Mouse (Mus musculus) forebrain, embryonic 12.5 days (tissue): Measurements from ENCODE around the gene Gm11237. TPM values are rescaled to one million over a fixed set of nuclear protein-coding genes. Genes with fewer than 3 reads are reported as not detected.
A peak's percentile ranks its signal among the peaks of the same experiment; 100 is the strongest.
"Not testable (repeated sequence)": the region's sequence is repeated elsewhere in the genome, so short reads cannot be mapped to it uniquely, and the experiment has no call there.

Experiments
- ATAC-seq: fragments of 200-750 bp; cut with Nextera tagmentation; 2 replicates; pipeline ENCODE4 v1.8.0; 2017; ENCODE audit warnings: moderate TSS enrichment; ENCODE audit not compliant: low FRiP score
- H3K27ac ChIP-seq: fragments of 300-500 bp; sonication (generic); 2 replicates; pipeline ENCODE4 v1.5.1; 2016; ENCODE audit warnings: mild to moderate bottlenecking
- H3K27me3 ChIP-seq: fragments of 300-500 bp; sonication (generic); 2 replicates; pipeline ENCODE4 v1.6.1; 2016; ENCODE audit warnings: mild to moderate bottlenecking
- H3K36me3 ChIP-seq: fragments of 300-500 bp; sonication (generic); replicated peaks from 2 replicates; pipeline ENCODE4 v1.6.1; 2016; ENCODE audit warnings: mild to moderate bottlenecking
- H3K4me1 ChIP-seq: fragments of 300-500 bp; sonication (generic); 2 replicates; pipeline ENCODE4 v1.6.1; 2016
- H3K4me2 ChIP-seq: fragments of 300-500 bp; sonication (generic); 2 replicates; pipeline ENCODE4 v1.6.1; 2016; ENCODE audit warnings: mild to moderate bottlenecking, moderate library complexity
- H3K4me3 ChIP-seq: fragments of 300-500 bp; sonication (generic); replicated peaks from 2 replicates; pipeline ENCODE4 v1.5.1; 2016; ENCODE audit warnings: mild to moderate bottlenecking
- H3K9ac ChIP-seq: fragments of 300-500 bp; sonication (generic); 2 replicates; pipeline ENCODE4 v1.6.1; 2016; ENCODE audit warnings: mild to moderate bottlenecking
- H3K9me3 ChIP-seq: fragments of 300-500 bp; sonication (generic); 2 replicates; pipeline ENCODE4 v1.6.1; 2016
- WGBS: fragments of 180-500 bp; shearing (Covaris S2); methylation state at CpG from one replicate; pipeline ENCODE4 v1.1.7; 2016; 5-methylcytosine and 5-hydroxymethylcytosine counted together
- polyA plus RNA-seq: library from polyadenylated mRNA; unstranded; fragments of >200 nt; fragmentation: Nextera tagmentation; extraction: Ambion mirVana; gene quantifications from 2 replicates; pipeline ENCODE4 v1.2.1, GENCODE M21; 2016

The Gm11237 gene
- not detected in 2 replicates for polyA plus RNA-seq

- H3K9me3 ChIP-seq, H3K27ac ChIP-seq, H3K4me2 ChIP-seq, H3K9ac ChIP-seq, H3K27me3 ChIP-seq, H3K4me3 ChIP-seq, H3K4me1 ChIP-seq, ATAC-seq, H3K36me3 ChIP-seq: not testable (repeated sequence)
- WGBS = no CpG with 5 or more reads among the region's 3 CpGs
These were observed at the start of gene Gm11237 for GRCm38 (mm10) chr4:73622684-73623083. Gene Gm11237 (plus strand): TSS chr4:73622984.

GRCm38 (mm10) chr4:73599248-73599647 is 23.5 kb upstream of the Gm11237 start:
- Histone ChIP-seq H3K4me1 (no peaks in the 10 kb centered on the region), H3K9me3 (no peaks in the 10 kb centered on the region), H3K9ac (no peak overlapping the region), H3K36me3 (no peaks in the 10 kb centered on the region), H3K4me3 (no peak overlapping the region), H3K27ac (no peak overlapping the region), H3K27me3 (no peaks in the 10 kb centered on the region), H3K4me2 (no peak overlapping the region)
- WGBS = 7% methylated on average over 3 of the region's 3 CpGs
- peak; percentile 82; the same call in 1 of the 2 replicates for ATAC-seq

GRCm38 (mm10) chr4:73607581-73607980 is 15.2 kb upstream of the Gm11237 start, which contains the start of gene Gm11238:
Gene Gm11238 (plus strand): TSS chr4:73607881.
- ATAC-seq, H3K9ac ChIP-seq, H3K4me3 ChIP-seq, H3K27ac ChIP-seq, H3K4me2 ChIP-seq, H3K36me3 ChIP-seq, H3K4me1 ChIP-seq, H3K27me3 ChIP-seq, H3K9me3 ChIP-seq: not testable (repeated sequence)
- WGBS = no CpG with 5 or more reads among the region's 3 CpGs

DNA sequence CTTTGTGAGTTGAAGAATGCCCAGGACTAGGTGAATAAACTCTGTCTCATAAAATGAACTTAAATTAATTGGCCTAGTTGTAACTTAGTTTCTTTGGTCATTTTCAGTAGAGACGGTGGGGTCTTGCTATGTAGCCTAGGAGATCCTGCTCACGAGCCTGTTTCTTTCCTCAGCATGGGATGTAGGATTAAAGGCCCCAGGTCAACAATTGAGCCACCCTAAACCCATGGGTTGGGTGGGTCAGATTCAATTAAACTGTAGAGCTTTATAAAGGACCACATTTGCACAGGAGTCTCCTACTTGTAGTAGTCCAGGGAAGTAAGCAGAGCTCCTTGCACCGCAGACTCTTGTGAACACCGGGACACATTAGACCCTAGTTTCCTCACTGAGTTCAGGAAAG is 15.0 kb downstream of the Gm11237 start, which contains the start of gene Gm11236:
Gm11236 (plus strand) TSS at position 301 of the 400 bp plus-strand sequence.
- not testable (repeated sequence) for H3K4me2 ChIP-seq, H3K9me3 ChIP-seq, H3K36me3 ChIP-seq, H3K27ac ChIP-seq, H3K9ac ChIP-seq, H3K4me1 ChIP-seq, ATAC-seq, H3K4me3 ChIP-seq, H3K27me3 ChIP-seq
- no CpG with 5 or more reads among the region's 4 CpGs for WGBS

DNA sequence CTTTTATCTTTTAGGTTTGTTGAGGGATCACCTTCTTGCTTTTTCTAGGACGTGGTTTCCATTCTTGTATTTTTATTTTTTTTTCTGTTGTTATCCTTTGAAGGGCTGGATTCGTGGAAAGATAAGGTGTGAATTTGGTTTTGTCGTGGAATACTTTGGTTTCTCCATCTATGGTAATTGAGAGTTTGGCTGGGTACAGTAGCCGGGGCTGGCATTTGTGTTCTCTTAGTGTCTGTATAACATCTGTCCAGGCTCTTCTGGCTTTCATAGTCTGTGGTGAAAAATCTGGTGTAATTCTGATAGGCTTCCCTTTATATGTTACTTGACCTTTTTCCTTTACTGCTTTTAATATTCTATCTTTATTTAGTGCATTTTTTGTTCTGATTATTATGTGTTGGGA is 39.1 kb downstream of the Gm11237 start:
- H3K4me1 ChIP-seq, ATAC-seq, H3K27ac ChIP-seq, H3K9me3 ChIP-seq, H3K36me3 ChIP-seq, H3K4me3 ChIP-seq, H3K27me3 ChIP-seq, H3K4me2 ChIP-seq, H3K9ac ChIP-seq: not testable (repeated sequence)
- WGBS = 83% methylated on average over 4 of the region's 4 CpGs

- ATAC-seq, H3K27ac ChIP-seq, H3K9me3 ChIP-seq, H3K36me3 ChIP-seq, H3K27me3 ChIP-seq, H3K4me3 ChIP-seq, H3K9ac ChIP-seq, H3K4me2 ChIP-seq, H3K4me1 ChIP-seq: not testable (repeated sequence)
- WGBS = no CpG with 5 or more reads among the region's 4 CpGs
These were observed 45.3 kb downstream of the Gm11237 start, which contains the start of gene Gm11239 for GRCm38 (mm10) chr4:73668054-73668453. Gene Gm11239 (plus strand): TSS chr4:73668354.

Other genes starting within 250 kb of the Gm11237 start
- not detected in 2 replicates for gene Gm11487, start 217.9 kb upstream of the Gm11237 start, polyA plus RNA-seq
- not detected in 2 replicates for gene Gm11238, start 15.1 kb upstream of the Gm11237 start, polyA plus RNA-seq
- not detected in 2 replicates for gene Gm11236, start 15.1 kb downstream of the Gm11237 start, polyA plus RNA-seq
- not detected in 2 replicates for gene Gm11239, start 45.4 kb downstream of the Gm11237 start, polyA plus RNA-seq
- gene Gm428, start 60.5 kb downstream of the Gm11237 start, polyA plus RNA-seq = not detected in 2 replicates
- gene Rasef, start 168.0 kb downstream of the Gm11237 start, polyA plus RNA-seq = 0.80 and 1.0 TPM in 2 replicates